Mouse (Mus musculus): ENCODE data around the gene Il13. TPM values are rescaled to one million over a fixed set of nuclear protein-coding genes. Genes with fewer than 3 reads are reported as not detected.

Il13 gene
- polyA plus RNA-seq, 1 experiment from 2014 or later = not detected

GRCm38 (mm10) chr11:53637803-53638260 lies 3.3 kb upstream of the Il13 start:
- Histone ChIP-seq H3K9ac (replicated peaks; ENCODE audit: low read length) (no peak overlapping the region), H3K9me3 (replicated peaks; ENCODE audit: control insufficient read depth, low read length) (no peaks in the 10 kb centered on the region), H3K4me3 (ENCODE audit: low read depth, low read length) (no peak overlapping the region), H3K4me1 (ENCODE audit: control insufficient read depth, insufficient read depth, low read length) (peaks cover 5% of the 10 kb centered on the region; the same call in 1 of the 2 replicates), H3K36me3 (replicated peaks; ENCODE audit: control insufficient read depth, insufficient read depth, low read depth, low read length) (no peaks in the 10 kb centered on the region), H3K27me3 (ENCODE audit: control insufficient read depth, insufficient read depth, low read length) (no peaks in the 10 kb centered on the region; the same call in 1 of the 2 replicates), H3K4me2 (ENCODE audit: low read depth, low read length) (no peak overlapping the region), H3K27ac (replicated peaks; ENCODE audit: low read depth, low read length) (no peak overlapping the region)
- WGBS = 72% methylated on average over 10 of the region's 10 CpGs
- DNase-seq (ENCODE audit: low spot score) = no peak
- no peak for ATAC-seq (replicated peaks; ENCODE audit: insufficient number of reproducible peaks, low FRiP score, low TSS enrichment, low read depth)

DNA sequence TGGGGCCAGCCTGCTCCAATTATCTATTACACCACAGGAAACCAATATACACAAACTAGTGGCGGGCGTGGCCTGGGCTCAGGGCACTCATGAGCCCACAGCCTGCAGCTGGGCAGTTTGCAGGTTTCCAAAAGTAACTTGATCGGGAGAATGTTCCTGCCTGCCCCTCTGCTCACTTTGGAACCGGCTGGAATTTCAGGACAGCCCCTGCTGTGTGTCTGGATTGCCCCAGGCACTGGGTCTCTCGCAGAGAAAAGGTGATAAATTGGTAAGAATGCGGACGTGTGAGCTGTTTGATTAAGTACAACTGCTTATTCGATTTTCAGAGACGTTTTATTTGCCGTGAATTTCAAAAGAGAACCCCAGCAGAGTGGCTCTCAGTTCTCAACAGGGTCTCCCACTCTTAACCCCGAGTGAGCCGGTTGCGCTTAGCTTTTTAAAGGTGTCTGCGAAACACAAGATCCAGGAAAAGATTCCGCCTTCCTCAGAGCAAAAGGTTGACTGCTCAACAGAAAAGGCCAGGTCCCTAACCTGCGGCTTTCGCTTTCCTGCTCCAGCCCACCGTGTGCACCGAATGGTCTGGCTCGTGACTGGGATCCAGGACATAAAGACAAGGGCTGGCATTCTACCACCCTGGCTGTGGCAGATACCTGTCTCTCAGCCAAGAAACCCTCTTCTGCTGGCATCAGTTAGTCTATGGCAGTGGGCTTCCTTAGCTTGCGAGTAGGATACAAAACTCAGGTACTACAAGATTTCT lies 2.7 kb upstream of the Il13 start:
- H3K27ac ChIP-seq (replicated peaks; ENCODE audit: low read depth, low read length) = no peak overlapping the region

DNA sequence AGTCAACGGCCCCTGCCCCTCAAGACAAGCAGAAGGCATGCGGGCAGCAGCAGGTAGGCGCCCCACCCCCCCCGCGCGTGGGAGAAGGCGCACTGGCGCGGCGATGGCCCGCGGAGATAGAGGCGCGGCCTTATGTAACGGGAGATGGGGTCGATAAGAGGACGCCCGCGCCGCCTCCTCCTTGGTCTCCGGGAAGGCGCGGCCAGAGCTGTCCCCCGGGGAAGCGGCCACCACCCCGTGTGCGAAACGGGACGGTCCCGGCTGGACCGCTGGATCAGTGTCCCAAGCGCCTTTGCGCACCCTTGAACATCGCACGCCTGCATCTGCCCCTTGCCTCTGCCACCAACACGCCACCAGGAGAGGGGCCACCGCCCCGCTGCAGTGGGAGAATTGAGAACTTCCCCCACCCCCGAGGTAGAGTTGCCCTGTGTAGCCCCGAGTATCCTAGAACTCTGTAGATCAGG lies 1.7 kb upstream of the Il13 start:
- no peaks in the 10 kb centered on the region; the same call in 1 of the 2 replicates for H3K27me3 ChIP-seq (ENCODE audit: control insufficient read depth, insufficient read depth, low read length)

More for the DNA sequence above, 2.7 kb upstream of the Il13 start:
- no peak overlapping the region for H3K4me3 ChIP-seq (ENCODE audit: low read depth, low read length)
- ATAC-seq (replicated peaks; ENCODE audit: insufficient number of reproducible peaks, low FRiP score, low TSS enrichment, low read depth) (no peak), DNase-seq (ENCODE audit: low spot score) (peak; percentile 72)
- no peaks in the 10 kb centered on the region; the same call in 1 of the 2 replicates for H3K27me3 ChIP-seq (ENCODE audit: control insufficient read depth, insufficient read depth, low read length)
- no peaks in the 10 kb centered on the region for H3K9me3 ChIP-seq (replicated peaks; ENCODE audit: control insufficient read depth, low read length)
- WGBS = 17% methylated on average over 21 of the region's 21 CpGs
- H3K9ac ChIP-seq (replicated peaks; ENCODE audit: low read length) = no peak overlapping the region
- peaks cover 5% of the 10 kb centered on the region; the same call in 1 of the 2 replicates for H3K4me1 ChIP-seq (ENCODE audit: control insufficient read depth, insufficient read depth, low read length)
- H3K4me2 ChIP-seq (ENCODE audit: low read depth, low read length) = peak overlapping the region; percentile 16
- H3K36me3 ChIP-seq (replicated peaks; ENCODE audit: control insufficient read depth, insufficient read depth, low read depth, low read length) = no peaks in the 10 kb centered on the region

GRCm38 (mm10) chr11:53635590-53636182 lies 1.2 kb upstream of the Il13 start:
- ATAC-seq (replicated peaks; ENCODE audit: insufficient number of reproducible peaks, low FRiP score, low TSS enrichment, low read depth) (no peak), DNase-seq (ENCODE audit: low spot score) (no peak)
- no peaks in the 10 kb centered on the region for H3K9me3 ChIP-seq (replicated peaks; ENCODE audit: control insufficient read depth, low read length)
- no peaks in the 10 kb centered on the region; the same call in 1 of the 2 replicates for H3K27me3 ChIP-seq (ENCODE audit: control insufficient read depth, insufficient read depth, low read length)
- H3K27ac ChIP-seq (replicated peaks; ENCODE audit: low read depth, low read length) = no peak overlapping the region
- peaks cover 5% of the 10 kb centered on the region; the same call in 1 of the 2 replicates for H3K4me1 ChIP-seq (ENCODE audit: control insufficient read depth, insufficient read depth, low read length)
- 38% methylated on average over 9 of the region's 9 CpGs for WGBS
- H3K9ac ChIP-seq (replicated peaks; ENCODE audit: low read length) = peak overlapping the region; percentile 39
- H3K4me2 ChIP-seq (ENCODE audit: low read depth, low read length) = peak overlapping the region; percentile 59
- H3K36me3 ChIP-seq (replicated peaks; ENCODE audit: control insufficient read depth, insufficient read depth, low read depth, low read length) = no peaks in the 10 kb centered on the region
- peak overlapping the region; percentile 20 for H3K4me3 ChIP-seq (ENCODE audit: low read depth, low read length)

More for the DNA sequence above, 1.7 kb upstream of the Il13 start:
- Histone ChIP-seq H3K27ac (replicated peaks; ENCODE audit: low read depth, low read length) (no peak overlapping the region), H3K4me2 (ENCODE audit: low read depth, low read length) (peak overlapping the region; percentile 59), H3K9ac (replicated peaks; ENCODE audit: low read length) (peak overlapping the region; percentile 39), H3K36me3 (replicated peaks; ENCODE audit: control insufficient read depth, insufficient read depth, low read depth, low read length) (no peaks in the 10 kb centered on the region), H3K4me3 (ENCODE audit: low read depth, low read length) (peak overlapping the region; percentile 20), H3K9me3 (replicated peaks; ENCODE audit: control insufficient read depth, low read length) (no peaks in the 10 kb centered on the region), H3K4me1 (ENCODE audit: control insufficient read depth, insufficient read depth, low read length) (peaks cover 5% of the 10 kb centered on the region; the same call in 1 of the 2 replicates)
- ATAC-seq (replicated peaks; ENCODE audit: insufficient number of reproducible peaks, low FRiP score, low TSS enrichment, low read depth) = no peak
- peak; percentile 18 for DNase-seq (ENCODE audit: low spot score)
- WGBS = 1% methylated on average over 40 of the region's 40 CpGs

DNA sequence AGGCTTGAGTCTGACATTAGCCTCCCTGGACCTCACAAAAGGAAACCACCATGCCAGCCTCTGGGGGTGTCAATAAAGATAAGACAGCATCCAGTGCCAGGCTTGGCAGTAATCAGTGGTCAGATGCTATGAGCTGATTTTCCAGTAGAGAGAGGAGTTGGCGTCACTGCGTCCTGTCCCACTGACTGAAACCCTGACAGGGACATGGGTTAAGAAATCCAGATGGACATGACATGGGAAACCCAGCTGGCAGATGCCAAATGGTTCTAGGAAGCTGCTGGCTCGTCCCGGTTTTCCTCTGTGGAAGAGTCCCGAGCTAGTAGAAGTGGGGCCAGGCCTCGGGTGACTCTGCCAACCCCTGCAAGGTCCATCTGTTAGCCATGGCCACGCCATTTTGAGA lies 858 bp downstream of the Il13 start:
- H3K36me3 ChIP-seq (replicated peaks; ENCODE audit: control insufficient read depth, insufficient read depth, low read depth, low read length) = no peaks in the 10 kb centered on the region
- H3K27ac ChIP-seq (replicated peaks; ENCODE audit: low read depth, low read length) = no peak overlapping the region
- DNase-seq (ENCODE audit: low spot score) (no peak), ATAC-seq (replicated peaks; ENCODE audit: insufficient number of reproducible peaks, low FRiP score, low TSS enrichment, low read depth) (no peak)
- H3K4me2 ChIP-seq (ENCODE audit: low read depth, low read length) = no peak overlapping the region
- H3K27me3 ChIP-seq (ENCODE audit: control insufficient read depth, insufficient read depth, low read length) = no peaks in the 10 kb centered on the region; the same call in 1 of the 2 replicates
- H3K9ac ChIP-seq (replicated peaks; ENCODE audit: low read length) = no peak overlapping the region
- peaks cover 5% of the 10 kb centered on the region; the same call in 1 of the 2 replicates for H3K4me1 ChIP-seq (ENCODE audit: control insufficient read depth, insufficient read depth, low read length)
- no peak overlapping the region for H3K4me3 ChIP-seq (ENCODE audit: low read depth, low read length)
- 89% methylated on average over 7 of the region's 7 CpGs for WGBS
- no peaks in the 10 kb centered on the region for H3K9me3 ChIP-seq (replicated peaks; ENCODE audit: control insufficient read depth, low read length)

GRCm38 (mm10) chr11:53632122-53632733 lies 2.3 kb downstream of the Il13 start:
- no peaks in the 10 kb centered on the region; the same call in 1 of the 2 replicates for H3K27me3 ChIP-seq (ENCODE audit: control insufficient read depth, insufficient read depth, low read length)
- peaks cover 5% of the 10 kb centered on the region; the same call in 1 of the 2 replicates for H3K4me1 ChIP-seq (ENCODE audit: control insufficient read depth, insufficient read depth, low read length)
- H3K9me3 ChIP-seq (replicated peaks; ENCODE audit: control insufficient read depth, low read length) = no peaks in the 10 kb centered on the region
- no peak overlapping the region for H3K4me3 ChIP-seq (ENCODE audit: low read depth, low read length)
- H3K27ac ChIP-seq (replicated peaks; ENCODE audit: low read depth, low read length) = no peak overlapping the region
- no peak overlapping the region for H3K9ac ChIP-seq (replicated peaks; ENCODE audit: low read length)
- H3K36me3 ChIP-seq (replicated peaks; ENCODE audit: control insufficient read depth, insufficient read depth, low read depth, low read length) = no peaks in the 10 kb centered on the region
- ATAC-seq (replicated peaks; ENCODE audit: insufficient number of reproducible peaks, low FRiP score, low TSS enrichment, low read depth) (no peak), DNase-seq (ENCODE audit: low spot score) (peak; percentile 35)
- WGBS = 72% methylated on average over 14 of the region's 14 CpGs
- no peak overlapping the region for H3K4me2 ChIP-seq (ENCODE audit: low read depth, low read length)

DNA sequence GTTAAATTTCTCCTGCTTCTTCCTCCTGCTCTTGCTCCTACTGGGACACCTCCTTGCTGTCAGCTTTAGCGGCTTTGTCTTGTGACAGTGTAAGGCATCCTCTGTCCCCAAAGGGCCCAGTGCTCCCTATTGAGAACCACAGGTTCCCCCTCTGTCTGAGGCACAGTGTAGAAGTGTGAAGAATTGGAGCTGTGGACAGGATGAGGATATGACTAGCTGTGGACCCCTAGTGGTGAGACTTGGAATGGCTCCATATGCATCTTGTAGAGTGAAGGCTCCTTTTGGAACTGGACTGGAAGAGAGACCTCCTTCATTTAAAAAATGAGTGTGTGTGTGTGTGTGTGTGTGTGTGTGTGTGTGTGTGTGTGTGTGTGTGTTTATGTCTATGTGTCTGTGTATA lies 6.6 kb downstream of the Il13 start:
- Histone ChIP-seq H3K27ac (replicated peaks; ENCODE audit: low read depth, low read length) (no peak overlapping the region), H3K4me3 (ENCODE audit: low read depth, low read length) (no peak overlapping the region), H3K27me3 (ENCODE audit: control insufficient read depth, insufficient read depth, low read length) (no peaks in the 10 kb centered on the region), H3K9me3 (replicated peaks; ENCODE audit: control insufficient read depth, low read length) (no peaks in the 10 kb centered on the region), H3K36me3 (replicated peaks; ENCODE audit: control insufficient read depth, insufficient read depth, low read depth, low read length) (no peaks in the 10 kb centered on the region), H3K4me1 (ENCODE audit: control insufficient read depth, insufficient read depth, low read length) (no peaks in the 10 kb centered on the region), H3K4me2 (ENCODE audit: low read depth, low read length) (no peak overlapping the region), H3K9ac (replicated peaks; ENCODE audit: low read length) (no peak overlapping the region)
- peak; percentile 93 for DNase-seq (ENCODE audit: low spot score)
- ATAC-seq (replicated peaks; ENCODE audit: insufficient number of reproducible peaks, low FRiP score, low TSS enrichment, low read depth) = peak; percentile 74; the same call in 1 of the 2 replicates
- 12% methylated on average over 1 of the region's 1 CpGs for WGBS

Measured in embryonic facial prominence, embryonic 11.5 days (tissue).